Mouse (Mus musculus) lung, adult 2 months (tissue): ENCODE data around the gene Appbp2. TPM values are rescaled to one million over a fixed set of nuclear protein-coding genes. Genes with fewer than 3 reads are reported as not detected.
A peak's percentile ranks its signal among the peaks of the same experiment; 100 is the strongest.

Experiments used
- DNase-seq: peaks from one replicate; pipeline ENCODE4 v3.0.0; 2022
- H3K4me1 ChIP-seq: fragments of 200-500 bp; 2 replicates; pipeline ENCODE4 v1.6.1; 2011; ENCODE audit warnings: low read length; ENCODE audit not compliant: control insufficient read depth, insufficient read depth
- H3K4me3 ChIP-seq: fragments of 200-500 bp; replicated peaks from 2 replicates; pipeline ENCODE3; 2011; ENCODE audit warnings: low read depth, mild to moderate bottlenecking, control low read depth, low read length; ENCODE audit errors: extremely low read depth
- CTCF ChIP-seq: fragments of 200-500 bp; IDR thresholded peaks from 2 replicates; pipeline ENCODE4 v1.5.1; 2011; ENCODE audit warnings: mild to moderate bottlenecking, low read length, control low read depth; ENCODE audit not compliant: insufficient read depth
- POLR2A ChIP-seq: fragments of 200-500 bp; IDR thresholded peaks from 2 replicates; pipeline ENCODE4 v1.6.1; 2011; ENCODE audit warnings: low read depth, mild to moderate bottlenecking, control low read depth, low read length, borderline replicate concordance; ENCODE audit errors: extremely low read depth
- WGBS: fragments of 180-500 bp; shearing (Covaris S2); methylation state at CpG from one replicate; pipeline ENCODE4 v1.1.7; 2018; 5-methylcytosine and 5-hydroxymethylcytosine counted together
- polyA plus RNA-seq: library from polyadenylated mRNA; depleted of rRNA; stranded (reverse); fragments of >200 nt; gene quantifications from 2 replicates; pipeline ENCODE4 v1.2.3, GENCODE M21; 2012; rRNA removed

The Appbp2 gene
- polyA plus RNA-seq, result 10.2 and 11.1 TPM in 2 replicates

DNA sequence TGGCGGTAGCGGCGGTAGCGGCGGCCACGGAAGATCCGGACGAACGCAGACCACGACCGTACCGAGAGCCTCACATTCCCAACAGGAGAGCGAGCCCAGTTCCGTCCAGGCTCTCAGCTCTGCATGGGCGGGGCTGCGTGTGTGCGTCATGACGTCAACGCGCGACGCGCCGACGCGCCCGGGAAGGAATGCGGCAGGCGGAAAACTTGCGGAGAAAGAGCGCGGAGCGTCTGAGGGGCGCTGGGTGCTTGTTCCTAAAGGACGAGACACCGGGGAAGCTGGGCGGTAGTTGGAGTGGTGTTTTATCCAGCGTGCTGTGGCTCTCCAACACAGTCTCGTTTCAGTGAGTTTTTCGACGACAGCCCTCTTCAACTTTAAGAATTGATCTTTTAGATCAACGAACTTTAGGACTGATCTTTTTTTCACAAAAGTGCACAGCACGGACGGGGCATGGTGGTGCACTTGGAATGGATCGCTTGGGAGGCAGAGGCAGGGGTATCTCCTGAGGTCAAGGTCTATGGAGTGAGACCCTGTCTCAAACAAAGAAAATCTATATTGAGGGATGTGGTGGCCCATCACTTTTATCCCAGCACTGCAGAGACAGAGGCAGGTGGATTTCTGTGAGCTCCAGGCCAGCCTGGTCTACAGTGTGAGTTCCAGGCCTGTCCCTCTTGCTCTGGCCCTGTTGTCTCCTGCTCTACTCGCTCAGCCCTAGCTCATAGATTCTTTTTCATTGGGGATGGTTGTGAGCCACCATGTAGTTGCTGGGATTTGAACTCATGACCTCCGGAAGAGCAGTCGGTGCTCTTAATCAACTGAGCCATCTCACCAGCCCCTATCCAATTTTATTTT, at the start of gene Appbp2:
Gene Appbp2, minus strand, starts transcription at position 141 of the 852 bp plus-strand sequence.
- DNase-seq, result peak; percentile 92
- WGBS, result 5% methylated on average over 48 of the region's 48 CpGs
- H3K4me1 ChIP-seq, result peaks cover 2% of the 10 kb centered on the region; the same call in 1 of the 2 replicates
- TF ChIP-seq POLR2A (peak; percentile 92; the same call in 1 of the 2 replicates), CTCF (no peak)
- peak within 1 kb of the TSS; percentile 78 for H3K4me3 ChIP-seq

DNA sequence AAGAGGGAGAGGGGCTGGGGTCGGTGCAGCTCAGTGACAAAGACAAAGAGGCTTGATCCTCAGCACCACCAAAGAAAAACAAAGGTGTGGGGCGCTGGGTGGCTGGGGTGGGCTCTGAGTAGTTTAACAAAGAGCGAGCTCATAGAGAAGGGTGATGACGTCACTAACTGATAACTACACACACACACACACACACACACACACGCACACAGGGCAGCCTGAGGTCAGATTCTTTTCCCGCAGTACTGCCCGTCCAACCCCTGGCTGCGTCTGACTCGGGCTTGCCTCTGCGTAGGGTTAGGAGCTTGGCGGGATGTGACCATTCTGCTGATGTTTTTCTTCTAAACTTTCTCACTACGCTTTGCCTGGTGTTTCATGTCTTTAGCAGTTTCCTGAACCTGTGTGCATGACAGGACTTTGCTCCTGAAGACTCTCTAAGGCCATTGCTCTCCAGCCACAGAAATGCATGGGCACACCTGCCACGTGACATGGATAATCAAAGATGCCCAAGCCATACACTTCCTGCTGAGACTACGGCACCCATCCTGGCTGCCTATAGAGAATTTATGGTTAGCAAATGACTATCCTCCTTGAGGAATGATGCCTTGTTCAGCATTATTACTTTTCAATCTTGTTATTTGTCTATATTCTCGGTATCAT, 46.4 kb upstream of the Appbp2 start:
- H3K4me1 ChIP-seq, result no peaks in the 10 kb centered on the region
- H3K4me3 ChIP-seq, result no peak overlapping the region
- TF ChIP-seq CTCF (no peak), POLR2A (no peak)
- no peak for DNase-seq
- WGBS, result 51% methylated on average over 15 of the region's 15 CpGs

DNA sequence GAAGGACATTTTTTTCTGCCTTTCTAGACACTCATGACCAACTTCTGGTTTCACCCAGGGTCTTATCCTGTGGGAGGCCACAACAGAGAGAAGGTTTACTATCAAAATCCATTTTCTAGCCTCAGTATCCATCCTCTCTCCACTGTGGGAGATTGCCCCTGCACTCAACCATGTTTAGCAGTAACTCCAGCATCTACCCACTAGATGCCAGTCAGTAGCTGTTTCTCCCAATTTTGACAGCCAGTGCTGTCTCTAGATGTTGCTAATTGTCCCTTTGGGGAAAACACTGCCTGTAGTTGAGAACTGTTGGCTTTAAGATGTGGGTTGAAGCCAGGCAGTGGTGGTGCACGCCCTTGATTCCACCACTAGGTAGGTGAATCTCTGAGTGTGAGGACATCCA, 43.2 kb upstream of the Appbp2 start:
- H3K4me1 ChIP-seq, result no peaks in the 10 kb centered on the region
- TF ChIP-seq CTCF, result no peak
- no peak overlapping the region for H3K4me3 ChIP-seq
- no peak for DNase-seq
- 70% methylated on average over 1 of the region's 1 CpGs for WGBS

DNA sequence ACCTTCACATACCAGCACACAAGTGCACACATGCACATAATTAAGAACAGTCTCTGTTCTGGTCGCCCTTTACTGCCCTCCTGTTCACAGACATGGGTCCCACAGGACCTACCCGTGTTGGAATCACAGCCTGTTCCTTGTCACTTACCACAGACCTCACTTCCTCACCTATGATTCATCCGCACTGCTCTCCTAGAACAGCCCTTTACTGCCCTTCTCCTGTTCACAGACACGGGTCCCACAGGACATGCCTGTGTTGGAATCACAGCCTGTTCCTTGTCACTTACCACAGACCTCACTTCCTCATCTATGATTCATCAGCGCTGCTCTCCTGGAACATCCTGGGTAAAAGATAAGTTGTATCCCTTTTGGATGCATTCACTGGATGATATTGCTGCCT, 42.7 kb upstream of the Appbp2 start:
- no peaks in the 10 kb centered on the region for H3K4me1 ChIP-seq
- no peak overlapping the region for H3K4me3 ChIP-seq
- WGBS, result 55% methylated on average over 5 of the region's 5 CpGs
- TF ChIP-seq CTCF, result no peak
- no peak for TF ChIP-seq POLR2A
- DNase-seq, result no peak

DNA sequence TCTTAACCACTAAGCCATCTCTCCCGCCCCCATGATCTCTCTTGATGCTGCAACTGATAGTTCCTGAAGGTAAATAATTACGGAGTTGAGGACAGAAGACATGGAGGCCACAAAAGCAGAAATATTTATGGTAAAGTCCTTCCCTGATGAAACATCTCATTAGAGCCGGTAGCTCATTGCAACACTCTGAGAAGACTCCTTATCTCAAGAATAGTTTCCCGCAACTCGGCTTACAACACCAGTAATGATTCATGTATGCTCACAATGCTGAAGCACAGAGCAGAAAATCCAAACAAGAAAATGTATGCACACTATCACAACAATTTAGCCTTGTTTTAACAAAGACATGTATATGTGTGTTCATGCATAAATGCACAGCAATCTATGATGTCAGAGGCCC, 40.2 kb upstream of the Appbp2 start:
- Histone ChIP-seq H3K4me1 (no peaks in the 10 kb centered on the region), H3K4me3 (no peak overlapping the region)
- DNase-seq, result no peak
- 64% methylated on average over 5 of the region's 5 CpGs for WGBS
- TF ChIP-seq CTCF, result no peak
- no peak for TF ChIP-seq POLR2A

DNA sequence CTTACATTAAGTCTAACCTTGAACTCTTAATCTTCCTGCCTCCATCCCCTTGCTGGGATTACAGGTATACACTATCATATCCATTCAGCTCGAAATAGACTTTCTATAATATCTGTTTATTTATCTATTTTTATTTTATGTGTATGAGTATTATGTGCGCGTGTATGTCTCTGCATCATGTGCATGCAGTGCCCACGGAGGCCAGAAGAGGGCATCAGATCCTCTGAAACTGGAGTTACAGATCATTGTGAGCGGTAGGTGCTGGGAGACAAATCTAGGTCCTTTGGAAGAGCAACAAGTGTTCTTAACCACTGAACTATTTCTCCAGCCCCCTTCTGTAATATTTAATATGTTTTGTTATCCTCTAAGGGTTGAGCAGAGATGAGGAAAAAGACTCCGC, 38.4 kb upstream of the Appbp2 start:
- no peaks in the 10 kb centered on the region for H3K4me1 ChIP-seq
- DNase-seq, result no peak
- no peak for TF ChIP-seq POLR2A
- TF ChIP-seq CTCF, result peak; percentile 44; the same call in 1 of the 2 replicates
- no peak overlapping the region for H3K4me3 ChIP-seq
- 72% methylated on average over 6 of the region's 6 CpGs for WGBS

DNA sequence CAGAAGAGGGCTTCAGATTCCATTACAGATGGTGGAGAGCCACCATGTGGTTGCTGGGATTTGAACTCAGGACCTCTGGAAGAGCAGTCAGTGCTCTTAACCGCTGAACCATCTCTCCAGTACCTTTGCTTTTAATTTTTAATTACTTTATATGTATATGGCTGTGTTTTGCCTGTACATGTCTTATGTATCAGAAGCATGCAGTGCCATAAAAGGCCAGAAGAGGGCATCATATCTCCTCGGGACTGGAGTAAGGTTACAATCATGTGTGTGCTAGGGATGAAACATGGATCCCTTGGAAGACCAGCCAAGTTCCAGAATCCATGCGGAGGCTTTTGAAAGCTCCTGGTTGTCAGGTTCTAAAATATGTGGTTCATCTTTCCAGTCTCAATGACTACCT, 35.7 kb upstream of the Appbp2 start:
- WGBS, result 61% methylated on average over 3 of the region's 3 CpGs
- no peaks in the 10 kb centered on the region for H3K4me1 ChIP-seq
- H3K4me3 ChIP-seq, result no peak overlapping the region
- peak; percentile 33 for DNase-seq
- no peak for TF ChIP-seq POLR2A
- TF ChIP-seq CTCF, result no peak

DNA sequence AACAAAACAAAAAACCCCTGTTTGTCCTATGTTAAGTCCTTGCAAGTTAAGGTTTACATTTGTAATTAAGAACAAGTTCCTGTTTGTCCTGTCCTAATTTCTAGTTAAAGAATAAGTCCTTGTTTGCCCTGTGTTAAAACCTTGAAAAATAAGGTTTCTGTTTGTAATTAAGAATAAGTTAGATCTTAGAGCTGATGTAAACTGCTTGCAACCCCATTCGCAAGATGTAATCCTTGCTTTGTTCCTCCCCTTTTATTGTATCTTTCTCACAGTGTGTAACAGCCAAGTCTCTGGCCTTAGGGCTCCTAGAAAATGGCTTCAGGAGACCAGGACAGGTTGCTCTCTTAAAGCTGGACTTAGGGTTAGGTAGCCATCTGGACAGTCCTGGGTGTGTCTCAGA, 32.5 kb upstream of the Appbp2 start:
- TF ChIP-seq CTCF (no peak), POLR2A (no peak)
- 88% methylated on average over 1 of the region's 1 CpGs for WGBS
- Histone ChIP-seq H3K4me3 (no peak overlapping the region), H3K4me1 (no peaks in the 10 kb centered on the region)
- DNase-seq, result no peak

DNA sequence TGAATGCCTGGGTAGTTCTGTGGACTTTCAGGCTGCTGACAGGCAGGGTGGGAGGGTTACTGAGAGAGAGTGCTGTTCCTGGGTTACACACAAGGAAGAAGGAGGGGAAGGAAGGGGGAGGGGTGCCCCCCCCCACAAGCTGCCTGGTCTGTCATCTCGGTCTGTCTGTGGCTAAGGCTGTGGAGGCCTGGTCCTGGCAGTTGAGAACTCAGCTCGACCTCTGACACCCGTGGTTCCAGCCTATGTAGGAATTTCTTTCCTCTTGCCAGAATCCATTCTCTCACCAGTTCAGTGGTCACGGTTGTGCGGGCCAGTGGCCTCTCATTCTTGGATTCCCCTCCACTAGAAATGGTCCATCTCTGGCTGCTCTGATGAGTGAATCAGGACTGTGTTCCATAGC, 29.7 kb upstream of the Appbp2 start:
- no peaks in the 10 kb centered on the region for H3K4me1 ChIP-seq
- TF ChIP-seq CTCF (no peak), POLR2A (no peak)
- no peak for DNase-seq

DNA sequence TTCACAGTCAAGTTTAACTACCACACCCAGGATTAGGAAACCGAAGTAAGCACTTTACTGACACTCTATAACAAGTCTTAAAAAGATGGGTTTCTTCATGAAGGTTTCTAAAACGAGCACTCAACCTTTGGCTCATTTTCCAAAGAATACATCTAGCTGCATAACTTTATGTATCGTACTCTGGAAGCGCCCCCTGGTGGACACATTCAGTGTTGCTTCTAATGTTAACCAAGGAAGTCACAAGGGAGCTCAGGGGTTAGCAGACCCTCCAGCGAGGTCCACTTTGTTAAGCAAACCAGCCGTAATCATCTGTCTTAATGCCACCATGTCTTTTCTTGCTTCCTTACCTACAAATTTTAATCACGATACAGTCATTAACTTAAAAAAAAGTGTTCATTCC, 26.3 kb upstream of the Appbp2 start:
- WGBS, result 17% methylated on average over 7 of the region's 7 CpGs
- TF ChIP-seq CTCF, result peak; percentile 25; the same call in 1 of the 2 replicates
- TF ChIP-seq POLR2A, result no peak
- DNase-seq, result peak; percentile 66
- Histone ChIP-seq H3K4me1 (no peaks in the 10 kb centered on the region), H3K4me3 (no peak overlapping the region)

More for the DNA sequence above, 29.7 kb upstream of the Appbp2 start:
- H3K4me3 ChIP-seq, result no peak overlapping the region
- 55% methylated on average over 5 of the region's 5 CpGs for WGBS
